Mouse (Mus musculus): ENCODE data around the gene Guk1.

GRCm38 (mm10) chr11:59159558-59159957, 32.5 kb downstream of the Guk1 start:
- no peak for TF ChIP-seq CTCF (IDR thresholded peaks at IDR 0.05; ENCODE audit: control insufficient read depth, insufficient read depth, insufficient read length)
- TF ChIP-seq MYOD1 (IDR thresholded peaks at IDR 0.05; ENCODE audit: control insufficient read depth, insufficient read length, low read depth): no peak
- no peak for TF ChIP-seq MYOG (IDR thresholded peaks at IDR 0.05; ENCODE audit: control insufficient read depth, extremely low read depth, insufficient read length)
- TF ChIP-seq FOSL1 (IDR thresholded peaks at IDR 0.05; ENCODE audit: insufficient read depth, low read length, poor library complexity, severe bottlenecking): no peak
- no peak for TF ChIP-seq USF1 (IDR thresholded peaks at IDR 0.05; ENCODE audit: low read depth)
- TF ChIP-seq MAX (IDR thresholded peaks at IDR 0.05): no peak

Measured in C2C12 (cell line).